Mouse (Mus musculus) bone marrow macrophage, adult 2 months (primary cell): ENCODE results near the gene Rhot1.

ENCODE experiments used
- CTCF ChIP-seq: IDR thresholded peaks from 2 replicates; pipeline ENCODE4 v1.5.1; 2012; ENCODE audit warnings: low read depth, mild to moderate bottlenecking, low read length, moderate library complexity
- POLR2A ChIP-seq: IDR thresholded peaks from 2 replicates; pipeline ENCODE4 v1.6.1; 2012; ENCODE audit warnings: mild to moderate bottlenecking, low read depth, low read length, borderline replicate concordance

DNA sequence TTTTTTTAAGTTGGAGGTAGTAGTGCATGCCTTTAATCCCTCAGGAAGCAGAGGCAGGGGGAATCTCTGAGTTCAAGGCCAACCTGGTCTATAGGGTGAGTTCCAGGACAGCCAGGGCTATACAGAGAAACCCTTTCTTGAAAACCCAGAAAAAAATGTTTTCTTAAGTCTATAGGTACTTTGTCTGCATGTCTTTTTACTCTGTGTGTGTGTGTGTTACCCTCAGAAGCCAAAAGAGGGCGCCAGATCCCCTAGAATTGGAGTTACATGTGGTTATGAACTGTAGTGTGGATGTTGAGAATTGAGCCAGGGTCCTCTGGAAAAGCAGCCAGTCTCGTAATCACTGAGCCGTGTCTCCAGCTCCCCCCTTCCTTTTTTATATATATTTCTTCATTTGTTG lies 66.2 kb downstream of the Rhot1 start:
- TF ChIP-seq CTCF (no peak), POLR2A (no peak)
